Mouse (Mus musculus) lung, adult 2 months (tissue): ENCODE results near the gene Ccdc6.

Source experiments
- CTCF ChIP-seq: fragments of 200-500 bp; IDR thresholded peaks from 2 replicates; pipeline ENCODE4 v1.5.1; 2011; ENCODE audit warnings: mild to moderate bottlenecking, low read length, control low read depth; ENCODE audit not compliant: insufficient read depth
- POLR2A ChIP-seq: fragments of 200-500 bp; IDR thresholded peaks from 2 replicates; pipeline ENCODE4 v1.6.1; 2011; ENCODE audit warnings: low read depth, mild to moderate bottlenecking, control low read depth, low read length, borderline replicate concordance; ENCODE audit errors: extremely low read depth

- no peak for TF ChIP-seq CTCF
- TF ChIP-seq POLR2A, result no peak
Observed at GRCm38 (mm10) chr10:70071334-70071733, 25.6 kb upstream of the Ccdc6 start.
